Mouse (Mus musculus) midbrain, embryonic 11.5 days (tissue): ENCODE measurements around the gene Gm38393. TPM values are rescaled to one million over a fixed set of nuclear protein-coding genes. Genes with fewer than 3 reads are reported as not detected.

Source experiments
- polyA plus RNA-seq: library from polyadenylated mRNA; unstranded; fragments of >200 nt; fragmentation: Nextera tagmentation; extraction: Ambion mirVana; gene quantifications from 2 replicates; pipeline ENCODE4 v1.2.1, GENCODE M21; 2014

Gene Gm38393
- polyA plus RNA-seq, 1 experiment from 2014 or later = 2.2 TPM

Other genes starting within 250 kb of the Gm38393 start
- gene Snurf, start within 50 bp of the Gm38393 start, polyA plus RNA-seq = 167 and 188 TPM in 2 replicates
- gene Snrpn, start 135.2 kb upstream of the Gm38393 start, polyA plus RNA-seq = 226 and 244 TPM in 2 replicates